Comparison of ENCODE assay signal across 8 mouse cellular contexts in genomic region chr5:115488841-115489698, GRCm38 (mm10). TPM values are rescaled to one million over a fixed set of nuclear protein-coding genes. Genes with fewer than 3 reads are reported as not detected.
A peak's percentile ranks its signal among the peaks of the same experiment; 100 is the strongest.
DNase-seq lines count a peak whose midpoint lies in the region; ATAC-seq and TF ChIP-seq lines count a peak whose summit lies in the region.

No protein-coding gene starts in this region.

- H3K4me3 ChIP-seq in forebrain, embryonic 10.5 days, result peak overlapping the region; percentile 49
- H3K4me3 ChIP-seq in heart, embryonic 16.5 days (ENCODE audit: low read length), result peak overlapping the region; percentile 53
- peak overlapping the region; percentile 44 for H3K4me3 ChIP-seq in liver, embryonic 15.5 days (replicated peaks)
- peak overlapping the region; percentile 38 for H3K4me3 ChIP-seq in neural tube, embryonic 13.5 days

- ATAC-seq in CD4-positive, CD25-positive, alpha-beta regulatory T cell, adult 4 months, result peak; percentile 63
- peak; percentile 63 for ATAC-seq in heart, embryonic 16.5 days (replicated peaks; ENCODE audit: extremely low read depth, insufficient read depth, low FRiP score)
- ATAC-seq in liver, embryonic 15.5 days (ENCODE audit: insufficient read depth), result peak; percentile 78
- peak; percentile 78 for ATAC-seq in neural tube, embryonic 13.5 days (ENCODE audit: low read depth)

- peak; percentile 92 for DNase-seq in brain, embryonic 14.5 days (ENCODE audit: low read depth)
- peak; percentile 85 for DNase-seq in forebrain, embryonic 10.5 days (ENCODE audit: extremely low spot score, low spot score)
- peak; percentile 77 to 84 for DNase-seq in kidney, postnatal 25 days
- peak; percentile 85 for DNase-seq in testis, postnatal 10 days (ENCODE audit: low spot score)

- no peaks in the 10 kb centered on the region for H3K36me3 ChIP-seq in forebrain, embryonic 10.5 days (replicated peaks)
- H3K36me3 ChIP-seq in heart, embryonic 16.5 days (ENCODE audit: control insufficient read depth, insufficient read depth), result no peaks in the 10 kb centered on the region
- no peaks in the 10 kb centered on the region for H3K36me3 ChIP-seq in liver, embryonic 15.5 days (replicated peaks)
- no peaks in the 10 kb centered on the region for H3K36me3 ChIP-seq in neural tube, embryonic 13.5 days

- no peaks in the 10 kb centered on the region for H3K9me3 ChIP-seq in forebrain, embryonic 10.5 days
- no peaks in the 10 kb centered on the region for H3K9me3 ChIP-seq in heart, embryonic 16.5 days (replicated peaks; ENCODE audit: control insufficient read depth, low read length)
- no peaks in the 10 kb centered on the region for H3K9me3 ChIP-seq in liver, embryonic 15.5 days (replicated peaks)
- H3K9me3 ChIP-seq in neural tube, embryonic 13.5 days, result no peaks in the 10 kb centered on the region

- peak overlapping the region; percentile 100 for H3K27ac ChIP-seq in forebrain, embryonic 10.5 days
- H3K27ac ChIP-seq in heart, embryonic 16.5 days (ENCODE audit: low read length), result peak overlapping the region; percentile 100
- H3K27ac ChIP-seq in liver, embryonic 15.5 days (replicated peaks), result peak overlapping the region; percentile 100
- H3K27ac ChIP-seq in neural tube, embryonic 13.5 days (replicated peaks), result peak overlapping the region; percentile 100

- H3K4me1 ChIP-seq in forebrain, embryonic 10.5 days, result peaks cover 52% of the 10 kb centered on the region
- peaks cover 31% of the 10 kb centered on the region for H3K4me1 ChIP-seq in heart, embryonic 16.5 days (ENCODE audit: control insufficient read depth, insufficient read depth, low read length)
- peaks cover 52% of the 10 kb centered on the region for H3K4me1 ChIP-seq in liver, embryonic 15.5 days (replicated peaks)
- H3K4me1 ChIP-seq in neural tube, embryonic 13.5 days (replicated peaks), result peaks cover 28% of the 10 kb centered on the region

- TF ChIP-seq CTCF in brain, embryonic 14.5 days (IDR thresholded peaks at IDR 0.05; ENCODE audit: borderline replicate concordance, extremely low read depth, insufficient read depth, insufficient read length), result no peak

- peak overlapping the region; percentile 82 for H3K9ac ChIP-seq in heart, embryonic 16.5 days (ENCODE audit: low read length)
- H3K9ac ChIP-seq in liver, embryonic 15.5 days, result peak overlapping the region; percentile 82
- H3K9ac ChIP-seq in neural tube, embryonic 13.5 days, result peak overlapping the region; percentile 88

- H3K27me3 ChIP-seq in forebrain, embryonic 10.5 days (ENCODE audit: poor library complexity, severe bottlenecking), result 0 out of 2 replicates have a peak, but pooled peaks cover 5% of the 10 kb centered on the region
- no peaks in the 10 kb centered on the region for H3K27me3 ChIP-seq in heart, embryonic 16.5 days (ENCODE audit: control insufficient read depth, insufficient read depth, low read length)
- H3K27me3 ChIP-seq in liver, embryonic 15.5 days, result peaks cover 3% of the 10 kb centered on the region; the same call in 1 of the 2 replicates
- H3K27me3 ChIP-seq in neural tube, embryonic 13.5 days, result no peaks in the 10 kb centered on the region

- under 1% methylated on average over 39 of the region's 39 CpGs for WGBS in forebrain, embryonic 10.5 days
- WGBS in heart, embryonic 16.5 days, result under 1% methylated on average over 37 of the region's 39 CpGs
- under 1% methylated on average over 39 of the region's 39 CpGs for WGBS in liver, embryonic 15.5 days (ENCODE audit: insufficient replicate concordance)
- under 1% methylated on average over 39 of the region's 39 CpGs for WGBS in neural tube, embryonic 13.5 days

- peak overlapping the region; percentile 57 for H3K4me2 ChIP-seq in heart, embryonic 16.5 days (ENCODE audit: low read depth, low read length)
- H3K4me2 ChIP-seq in liver, embryonic 15.5 days, result peak overlapping the region; percentile 70
- H3K4me2 ChIP-seq in neural tube, embryonic 13.5 days, result peak overlapping the region; percentile 79

- peak; percentile 87; the same call in 1 of the 2 replicates for TF ChIP-seq POLR2A in brain, embryonic 14.5 days (IDR thresholded peaks at IDR 0.05; ENCODE audit: borderline replicate concordance, extremely low read depth, insufficient read depth, insufficient read length, poor library complexity, severe bottlenecking)

RNA-seq across cellular contexts. Expression of gene Sirt4, which starts 4.5 kb away (rescaled TPM):
- 10 to 100 TPM in 1 of 2 experiments, 1 to 10 TPM in 1; 9.9 to 18.6 TPM for polyA plus RNA-seq in CD4-positive, CD25-positive, alpha-beta regulatory T cell, adult 4 months (2017; shearing (Covaris generic))
- polyA plus RNA-seq in brain, embryonic 14.5 days (2012; rRNA removed), result 57.3 and 89.4 TPM in 2 replicates
- 13.1 and 13.9 TPM in 2 replicates for polyA plus RNA-seq in forebrain, embryonic 10.5 days (2016; fragmentation: Nextera tagmentation; extraction: Ambion mirVana)
- 18.7 and 24.0 TPM in 2 replicates for polyA plus RNA-seq in heart, embryonic 16.5 days (2015; fragmentation: Nextera tagmentation; extraction: Ambion mirVana)
- polyA plus RNA-seq in liver, embryonic 15.5 days (2015; fragmentation: Nextera tagmentation; extraction: Ambion mirVana), result 6.0 and 6.1 TPM in 2 replicates
- polyA plus RNA-seq in neural tube, embryonic 13.5 days (2015; fragmentation: Nextera tagmentation; extraction: Ambion mirVana), result 26.8 and 33.0 TPM in 2 replicates

RNA-seq across cellular contexts. Expression of gene Pxn, which starts 17.4 kb away (rescaled TPM):
- polyA plus RNA-seq in CD4-positive, CD25-positive, alpha-beta regulatory T cell, adult 4 months (2017; shearing (Covaris generic)), result 10 to 100 TPM; 14.5 to 23.4 TPM
- 46.9 and 49.7 TPM in 2 replicates for polyA plus RNA-seq in brain, embryonic 14.5 days (2012; rRNA removed)
- polyA plus RNA-seq in forebrain, embryonic 10.5 days (2016; fragmentation: Nextera tagmentation; extraction: Ambion mirVana), result 34.3 and 35.8 TPM in 2 replicates
- polyA plus RNA-seq in heart, embryonic 16.5 days (2015; fragmentation: Nextera tagmentation; extraction: Ambion mirVana), result 39.1 and 40.6 TPM in 2 replicates
- polyA plus RNA-seq in liver, embryonic 15.5 days (2015; fragmentation: Nextera tagmentation; extraction: Ambion mirVana), result 15.2 and 16.8 TPM in 2 replicates
- polyA plus RNA-seq in neural tube, embryonic 13.5 days (2015; fragmentation: Nextera tagmentation; extraction: Ambion mirVana), result 26.5 and 26.6 TPM in 2 replicates

RNA-seq across cellular contexts. Expression of gene Pla2g1b, which starts 23.0 kb away (rescaled TPM):
- not detected for polyA plus RNA-seq in CD4-positive, CD25-positive, alpha-beta regulatory T cell, adult 4 months (2017; shearing (Covaris generic))
- not detected in 2 replicates for polyA plus RNA-seq in brain, embryonic 14.5 days (2012; rRNA removed)
- not detected in 2 replicates for polyA plus RNA-seq in forebrain, embryonic 10.5 days (2016; fragmentation: Nextera tagmentation; extraction: Ambion mirVana)
- polyA plus RNA-seq in heart, embryonic 16.5 days (2015; fragmentation: Nextera tagmentation; extraction: Ambion mirVana), result 0.46 and 0.92 TPM in 2 replicates
- not detected in 2 replicates for polyA plus RNA-seq in liver, embryonic 15.5 days (2015; fragmentation: Nextera tagmentation; extraction: Ambion mirVana)
- polyA plus RNA-seq in neural tube, embryonic 13.5 days (2015; fragmentation: Nextera tagmentation; extraction: Ambion mirVana), result 0.95 TPM in 1 of 2 replicates, not detected in the other

RNA-seq across cellular contexts. Expression of gene Msi1, which starts 59.7 kb away (rescaled TPM):
- not detected for polyA plus RNA-seq in CD4-positive, CD25-positive, alpha-beta regulatory T cell, adult 4 months (2017; shearing (Covaris generic))
- polyA plus RNA-seq in brain, embryonic 14.5 days (2012; rRNA removed), result 232 and 238 TPM in 2 replicates
- polyA plus RNA-seq in forebrain, embryonic 10.5 days (2016; fragmentation: Nextera tagmentation; extraction: Ambion mirVana), result 142 and 158 TPM in 2 replicates
- polyA plus RNA-seq in heart, embryonic 16.5 days (2015; fragmentation: Nextera tagmentation; extraction: Ambion mirVana), result 1.1 and 1.8 TPM in 2 replicates
- 0.36 and 0.44 TPM in 2 replicates for polyA plus RNA-seq in liver, embryonic 15.5 days (2015; fragmentation: Nextera tagmentation; extraction: Ambion mirVana)
- 66.5 and 66.7 TPM in 2 replicates for polyA plus RNA-seq in neural tube, embryonic 13.5 days (2015; fragmentation: Nextera tagmentation; extraction: Ambion mirVana)

Comparison
In these comparisons a context has a peak if more than half of its experiments do, and no peak if none do; other contexts are left out.
1. Peak in every context shown above with its lines: DNase-seq, ATAC-seq, H3K4me3 ChIP-seq and H3K27ac ChIP-seq.